Mouse (Mus musculus) T-helper 17 cell (primary cell): Measurements from ENCODE around the gene Gm45902.

Experiments
- in situ Hi-C, 2 experiments: fragments of 300-600 bp; cut with MboI, MseI; formaldehyde crosslinking; loops; 1 replicate in 1 of 2; 2 replicates in 1 of 2; pipeline ENCODE4 v1.15.1; 2025; ENCODE audit warnings: high pct_unique_total_duplicates in 2 of 2

The Gm45902 gene

GRCm38 (mm10) chr2:3512552-3513454, at the start of gene Gm45902, which contains the start of the genes Hspa14 and Cdnf:
Gene Gm45902, minus strand, starts transcription at chr2:3512790.
Gene Hspa14, minus strand, starts transcription at chr2:3512814.
Gene Cdnf, plus strand, starts transcription at chr2:3513030.
- in situ Hi-C loops, result loop anchor here in 1 of 2 experiments (10.0 kb wide), 1 partner anchor 1372 kb away; the partner anchor contains the start of gene Sephs1

GRCm38 (mm10) chr2:3546588-3546987, 34.0 kb upstream of the Gm45902 start:
- in situ Hi-C loops, result loop anchor here (5.0 kb wide), 3 partner anchors 166 to 226 kb away; no protein-coding TSS in a partner anchor

DNA sequence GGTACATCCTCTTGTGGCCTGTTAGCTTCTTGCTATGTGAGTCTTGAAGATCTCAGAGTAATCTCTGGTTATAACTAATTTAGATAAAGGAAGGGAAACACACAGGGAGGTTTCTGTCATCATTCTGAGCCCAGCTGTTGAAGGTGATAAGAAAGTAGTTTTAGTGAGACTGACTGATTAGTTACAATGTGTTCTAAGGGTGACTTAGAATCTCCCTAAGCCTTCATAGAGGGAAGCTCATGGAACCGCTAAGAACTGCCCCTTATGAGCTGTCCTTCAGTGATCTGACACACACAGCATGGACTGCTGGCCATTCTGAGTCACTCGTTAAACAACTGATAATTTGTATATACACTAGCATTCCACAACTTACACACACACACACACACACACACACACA, 33.5 kb upstream of the Gm45902 start:
- in situ Hi-C loops, result loop anchor here (5.0 kb wide), 3 partner anchors 166 to 226 kb away; no protein-coding TSS in a partner anchor

DNA sequence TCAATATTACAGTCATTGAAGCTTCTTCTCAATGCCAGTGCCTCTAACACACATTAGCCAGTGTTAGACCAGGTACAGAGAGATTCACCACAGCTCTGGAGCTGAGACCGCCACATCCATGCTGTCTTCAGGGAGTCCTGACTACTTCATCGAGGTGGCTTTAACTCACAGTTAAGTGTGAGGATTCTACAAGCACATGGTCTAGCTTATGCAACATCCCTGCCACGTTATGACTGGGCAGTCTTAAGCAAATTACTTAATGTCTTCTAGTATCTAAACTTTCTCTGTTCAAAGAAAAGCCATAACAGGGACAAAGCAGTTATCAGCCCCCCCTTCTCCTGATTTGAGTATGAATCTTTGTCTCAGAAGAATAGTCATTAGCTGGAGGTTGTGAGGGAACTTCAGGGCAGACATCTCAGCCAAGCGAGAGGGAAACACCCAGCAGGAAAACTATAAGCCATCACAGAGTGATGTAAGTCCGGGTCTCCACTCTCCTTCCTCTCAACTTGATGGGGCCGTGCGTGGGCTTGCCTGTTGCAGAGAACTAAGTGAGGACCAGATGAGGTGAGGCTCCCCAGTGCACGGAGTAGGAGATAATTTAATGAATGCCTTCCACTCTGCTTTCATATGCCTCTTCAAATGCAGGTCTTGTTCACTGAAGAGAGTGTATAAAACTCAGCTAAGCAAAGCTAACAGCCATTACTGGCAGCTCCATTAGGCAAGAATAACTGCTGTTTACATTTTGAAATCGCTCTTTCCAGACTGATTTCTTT, 28.9 kb upstream of the Gm45902 start:
- in situ Hi-C loops, result no loop called here

GRCm38 (mm10) chr2:3526288-3526687, 13.7 kb upstream of the Gm45902 start:
- in situ Hi-C loops, result no loop called here

- in situ Hi-C loops, result no loop called here
Measured at GRCm38 (mm10) chr2:3522558-3522957, 10.0 kb upstream of the Gm45902 start.

- in situ Hi-C loops, result loop anchor here in 1 of 2 experiments (10.0 kb wide), 1 partner anchor 1373 kb away; the partner anchor contains the start of gene Sephs1
Measured at GRCm38 (mm10) chr2:3512076-3512475, 514 bp downstream of the Gm45902 start.

GRCm38 (mm10) chr2:3500886-3501285, 11.7 kb downstream of the Gm45902 start:
- in situ Hi-C loops, result no loop called here

DNA sequence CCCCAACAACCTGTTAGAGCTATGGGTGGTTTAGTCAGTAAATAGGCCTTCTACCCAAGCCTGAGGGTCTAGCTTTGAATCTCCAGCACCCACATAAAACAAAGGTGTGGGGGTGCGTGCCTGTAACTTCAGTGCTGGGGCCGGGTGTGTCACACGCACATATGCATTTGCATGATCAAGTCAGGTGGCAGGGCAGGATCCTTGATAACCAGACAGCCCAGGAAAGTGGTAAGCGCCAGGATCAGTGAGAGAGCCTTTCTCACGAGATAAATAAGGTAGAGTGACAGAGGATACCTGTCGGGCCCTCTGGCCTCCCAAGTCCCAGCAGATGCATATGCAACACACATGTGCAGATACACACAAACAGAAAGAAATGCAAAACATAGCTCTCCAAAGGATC, 13.0 kb downstream of the Gm45902 start:
- in situ Hi-C loops, result loop anchor here in 1 of 2 experiments (10.0 kb wide), 1 partner anchor 155 kb away; no protein-coding TSS in a partner anchor

DNA sequence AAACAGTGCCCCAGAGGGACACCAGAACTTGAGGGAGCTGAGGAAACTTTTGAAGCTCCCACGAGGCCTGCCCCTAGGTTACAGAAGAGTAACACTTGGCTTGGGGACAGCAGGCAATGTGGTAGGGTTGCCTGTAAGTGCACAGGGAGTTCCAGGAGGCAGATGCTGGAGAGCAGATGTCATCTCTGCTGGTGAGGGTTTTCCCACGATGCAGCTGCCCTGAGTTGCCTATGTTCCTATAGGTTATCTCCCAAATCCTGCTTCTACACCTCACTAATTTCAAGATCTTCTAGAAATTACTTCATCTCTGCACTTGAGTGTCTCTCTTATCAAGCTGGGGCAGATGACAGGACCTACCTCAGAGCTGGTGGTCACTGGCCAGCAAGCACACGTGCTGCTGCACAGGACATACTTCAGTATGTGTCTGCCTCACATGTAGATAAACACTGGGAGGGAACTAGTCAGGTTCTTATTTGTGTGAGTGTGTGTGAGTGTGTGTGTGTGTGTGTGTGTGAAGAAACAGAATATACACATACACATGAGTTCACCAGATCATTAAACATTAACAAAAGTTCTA, 18.7 kb downstream of the Gm45902 start:
- in situ Hi-C loops, result loop anchor here in 1 of 2 experiments (10.0 kb wide), 1 partner anchor 149 kb away; no protein-coding TSS in a partner anchor

DNA sequence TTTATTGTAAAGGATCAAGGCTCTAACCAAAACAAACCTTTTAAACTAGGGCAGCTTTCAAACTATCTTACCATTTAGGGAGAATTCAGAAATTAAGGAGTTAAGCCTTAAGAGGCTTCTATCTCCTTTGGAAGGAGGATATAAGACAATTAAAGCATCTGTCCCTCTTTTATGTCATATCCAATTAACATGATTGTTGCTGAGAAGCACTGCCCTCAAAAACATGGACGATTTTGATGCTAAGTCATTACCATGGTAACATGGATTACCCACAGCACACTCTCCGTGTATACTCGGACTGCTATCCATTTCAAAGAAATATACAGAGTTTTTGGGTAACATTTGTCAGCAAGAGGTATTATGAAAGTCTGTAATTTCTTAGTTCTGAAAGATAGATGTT, 22.8 kb downstream of the Gm45902 start:
- in situ Hi-C loops, result loop anchor here in 1 of 2 experiments (10.0 kb wide), 1 partner anchor 145 kb away; no protein-coding TSS in a partner anchor

- in situ Hi-C loops, result no loop called here
Measured at GRCm38 (mm10) chr2:3480239-3480638, 32.4 kb downstream of the Gm45902 start.

DNA sequence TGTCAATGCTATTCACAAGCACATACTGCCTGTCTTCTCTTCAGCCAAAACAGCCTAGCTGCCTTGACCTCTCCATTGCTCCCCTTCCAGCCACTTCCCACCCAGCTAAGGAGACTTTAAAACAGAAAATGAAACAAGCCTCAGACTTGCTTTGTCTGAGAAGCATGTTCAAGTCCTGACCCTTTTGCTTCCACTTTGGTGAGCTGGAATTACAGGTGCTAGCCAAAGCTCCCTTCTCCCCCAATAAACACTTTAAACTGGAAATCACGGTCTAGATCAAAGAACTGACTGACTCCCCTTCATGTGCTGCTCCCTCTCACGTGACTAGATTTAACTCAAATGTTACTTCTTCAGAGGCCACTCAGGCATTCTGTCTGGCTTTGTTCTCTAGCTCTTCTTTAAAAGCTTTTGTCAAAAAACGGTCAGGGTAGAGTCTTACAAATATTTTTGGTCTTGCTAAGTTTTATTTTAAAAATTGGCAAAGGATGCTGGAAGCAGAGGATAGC, 36.8 kb downstream of the Gm45902 start:
- in situ Hi-C loops, result no loop called here

GRCm38 (mm10) chr2:3474861-3475283, 37.7 kb downstream of the Gm45902 start, which contains the start of gene Suv39h2:
Gene Suv39h2, minus strand, starts transcription at chr2:3475031.
- in situ Hi-C loops, result no loop called here

GRCm38 (mm10) chr2:3474361-3474805, 38.2 kb downstream of the Gm45902 start:
- in situ Hi-C loops, result no loop called here

GRCm38 (mm10) chr2:3473891-3474290, 38.7 kb downstream of the Gm45902 start:
- in situ Hi-C loops, result no loop called here

DNA sequence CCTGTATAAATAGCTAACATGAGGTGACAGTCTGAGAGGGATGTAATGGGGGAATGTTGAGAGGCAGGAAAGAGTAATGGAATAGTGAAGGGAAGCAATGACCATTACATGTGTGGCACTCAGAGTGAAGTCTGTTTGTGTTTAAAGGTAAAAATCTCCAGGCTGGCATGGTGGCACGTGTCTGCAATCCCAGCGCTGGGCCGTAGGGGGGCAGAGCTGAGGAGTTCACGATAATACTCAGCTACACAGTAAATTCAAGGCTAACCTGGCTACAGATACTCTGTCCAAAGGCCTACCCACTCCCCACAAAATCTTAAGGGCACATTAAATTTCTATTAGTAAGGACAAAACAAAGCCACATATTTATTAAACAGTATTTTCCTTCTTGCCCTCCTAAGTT, 56.0 kb downstream of the Gm45902 start:
- in situ Hi-C loops, result no loop called here
